Mouse (Mus musculus): Measurements from ENCODE around the gene Itgb1. TPM values are rescaled to one million over a fixed set of nuclear protein-coding genes. Genes with fewer than 3 reads are reported as not detected.

The Itgb1 gene
- total RNA-seq (2021) (100 to 1,000 TPM; 237 to 267 TPM), polyA plus RNA-seq (2012; rRNA removed) (15.5 and 19.1 TPM in 2 replicates)
- long read RNA-seq, transcript Itgb1-201 (16 exons, 3,815 nt), result major isoform, 235 of 259 reads
- long read RNA-seq, partial matches to known transcripts, result 16 of 259 reads
- long read RNA-seq, other reads (novel, unspliced or antisense), result 7 of 259 reads

DNA sequence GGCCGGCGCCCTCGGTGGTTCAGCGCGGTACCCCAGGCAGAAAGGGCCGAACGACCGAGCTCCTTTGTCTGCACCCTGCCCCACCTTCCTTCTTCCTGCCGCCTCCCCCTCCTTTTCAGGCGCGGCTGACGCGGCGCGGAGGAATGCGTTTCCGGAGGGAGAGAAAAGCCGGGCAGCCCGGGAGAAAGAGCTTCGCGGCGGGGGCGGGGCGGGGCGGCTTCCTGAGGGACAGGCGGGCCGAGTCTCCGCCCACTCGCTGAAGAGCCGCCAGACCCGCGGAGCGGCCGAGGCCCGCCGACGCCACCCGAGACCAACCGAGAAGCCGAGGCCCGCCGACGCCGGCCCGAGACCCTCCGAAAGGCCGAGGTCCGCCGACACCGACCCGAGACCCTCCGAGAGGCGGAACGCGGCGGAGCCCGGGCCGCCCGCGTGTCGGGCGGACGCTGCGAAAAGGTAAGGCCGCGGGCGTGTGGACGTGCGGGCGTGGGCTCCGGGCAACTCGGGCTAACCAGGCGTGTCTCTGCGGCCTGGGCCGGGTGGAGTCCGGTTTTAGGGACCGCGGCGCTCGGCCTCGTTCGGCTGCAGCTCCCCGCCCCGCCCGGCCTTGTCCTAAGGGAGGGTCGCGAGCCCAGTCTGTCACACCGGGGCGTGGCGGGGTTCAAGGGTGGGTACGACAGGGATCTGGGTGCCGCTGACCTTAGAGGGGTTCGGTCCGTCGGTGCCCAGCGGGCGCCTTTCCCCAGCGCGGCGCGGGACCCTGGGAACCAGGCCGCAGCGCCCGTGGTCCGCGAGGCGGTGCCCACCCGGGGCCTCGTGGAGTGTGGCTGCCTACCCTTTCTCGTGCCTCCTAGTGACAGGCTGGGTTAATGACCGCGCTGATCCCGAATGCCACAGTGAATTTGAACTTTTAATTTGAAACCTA, at the start of gene Itgb1:
Gene Itgb1, plus strand, starts transcription at position 148 of the 922 bp plus-strand sequence.
- peak; percentile 98 for DNase-seq

DNA sequence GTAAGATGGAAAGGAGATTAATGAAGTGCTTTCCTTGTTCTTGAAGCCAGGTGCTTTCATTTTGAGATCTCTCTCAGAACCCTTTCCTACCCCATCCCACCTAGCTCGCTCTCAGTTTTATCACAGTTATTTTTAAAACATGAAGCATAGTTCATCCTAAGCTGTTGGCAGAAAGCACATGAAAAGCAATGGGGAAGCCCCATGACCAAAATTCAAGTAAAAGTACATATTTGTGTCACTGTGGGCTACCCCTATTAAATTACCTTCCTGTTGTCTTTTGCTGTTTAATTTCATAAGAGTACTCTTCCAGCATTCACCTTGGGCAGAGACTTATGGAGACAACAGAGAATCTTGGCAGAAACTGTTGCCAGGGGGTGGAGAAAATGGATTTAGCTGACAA, 42.4 kb upstream of the Itgb1 start:
- no peak for DNase-seq

DNA sequence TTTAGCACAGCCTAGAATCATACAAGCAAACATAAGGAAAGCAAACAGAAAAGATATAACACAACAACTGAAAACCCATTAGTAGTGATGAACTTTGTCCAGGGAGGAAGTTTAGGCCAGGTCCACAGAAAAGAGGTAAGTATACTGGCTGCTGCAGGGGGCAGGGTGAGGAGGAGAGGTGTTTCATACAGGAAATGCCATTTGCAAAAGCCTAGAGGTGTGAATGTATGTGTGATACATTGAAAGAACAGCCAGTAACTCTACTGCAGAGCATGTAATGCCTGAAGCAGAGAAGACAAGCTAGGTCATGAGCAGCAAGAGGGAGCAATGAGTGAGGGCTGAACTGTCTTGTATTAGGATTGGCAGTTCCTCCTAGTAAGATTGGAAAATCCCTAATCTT, 40.0 kb upstream of the Itgb1 start:
- no peak for DNase-seq

DNA sequence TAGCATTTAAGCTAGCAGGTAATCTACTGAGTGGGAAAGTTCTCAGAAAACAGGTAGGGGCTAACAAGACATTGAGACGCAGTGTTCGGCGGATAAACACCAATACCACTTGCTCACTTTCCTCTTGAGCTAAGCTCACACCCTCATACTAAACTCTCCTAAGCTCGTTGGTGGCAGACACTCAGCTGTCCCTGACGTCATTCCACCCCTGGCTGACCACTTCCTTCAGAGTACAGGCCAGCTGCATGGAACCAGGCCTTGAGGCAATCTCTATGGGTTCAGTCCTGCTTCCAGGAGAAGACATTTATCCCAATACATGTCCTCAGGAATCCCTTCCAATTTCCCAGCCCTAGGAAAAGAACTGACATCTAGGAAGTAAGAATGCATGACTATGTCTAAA, 39.0 kb upstream of the Itgb1 start:
- no peak for DNase-seq

DNA sequence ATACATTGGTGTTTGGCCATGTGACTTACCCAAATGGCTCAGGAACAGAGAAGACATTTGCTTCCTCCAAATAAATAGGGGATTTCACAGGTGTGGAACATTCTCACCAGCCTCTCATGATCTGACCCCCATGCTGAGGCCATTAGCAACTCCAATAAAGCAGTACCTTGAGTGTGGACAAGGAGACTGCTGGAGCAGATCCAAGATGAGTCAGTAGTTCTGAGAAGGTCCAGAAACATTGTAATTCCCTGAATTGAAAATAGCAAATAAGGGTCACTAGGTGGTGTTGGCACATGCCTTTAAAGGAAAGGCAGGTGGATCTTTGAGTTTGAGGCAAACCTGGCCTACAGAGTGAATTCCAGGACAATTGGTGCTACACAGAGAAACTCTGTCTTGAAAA, 37.4 kb upstream of the Itgb1 start:
- DNase-seq, result peak; percentile 62

DNA sequence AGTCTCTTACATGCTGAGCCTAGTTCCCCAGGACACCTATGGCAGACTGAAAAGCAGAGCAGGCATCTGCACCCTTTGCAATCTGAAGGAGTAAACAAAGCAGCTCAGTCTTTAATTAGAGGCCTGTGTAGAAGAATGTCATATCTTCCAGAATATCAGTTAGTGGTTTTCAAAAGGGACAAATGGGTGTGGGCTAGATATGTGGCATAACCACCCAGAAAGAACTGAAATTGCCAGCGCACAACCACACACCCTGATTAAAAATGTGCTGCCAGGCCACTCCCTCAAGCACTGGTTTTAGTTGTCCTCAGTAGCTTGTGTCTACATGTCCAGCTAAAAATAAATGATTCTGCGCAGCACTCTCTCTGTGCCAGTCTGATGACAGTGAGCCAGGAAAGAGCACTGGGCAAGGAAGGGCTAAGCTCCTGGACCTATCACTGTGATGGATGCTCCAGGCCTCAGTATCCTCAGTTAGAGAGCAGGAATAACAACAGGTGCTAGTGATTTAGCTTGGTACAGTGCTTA, 35.1 kb upstream of the Itgb1 start:
- no peak for DNase-seq

DNA sequence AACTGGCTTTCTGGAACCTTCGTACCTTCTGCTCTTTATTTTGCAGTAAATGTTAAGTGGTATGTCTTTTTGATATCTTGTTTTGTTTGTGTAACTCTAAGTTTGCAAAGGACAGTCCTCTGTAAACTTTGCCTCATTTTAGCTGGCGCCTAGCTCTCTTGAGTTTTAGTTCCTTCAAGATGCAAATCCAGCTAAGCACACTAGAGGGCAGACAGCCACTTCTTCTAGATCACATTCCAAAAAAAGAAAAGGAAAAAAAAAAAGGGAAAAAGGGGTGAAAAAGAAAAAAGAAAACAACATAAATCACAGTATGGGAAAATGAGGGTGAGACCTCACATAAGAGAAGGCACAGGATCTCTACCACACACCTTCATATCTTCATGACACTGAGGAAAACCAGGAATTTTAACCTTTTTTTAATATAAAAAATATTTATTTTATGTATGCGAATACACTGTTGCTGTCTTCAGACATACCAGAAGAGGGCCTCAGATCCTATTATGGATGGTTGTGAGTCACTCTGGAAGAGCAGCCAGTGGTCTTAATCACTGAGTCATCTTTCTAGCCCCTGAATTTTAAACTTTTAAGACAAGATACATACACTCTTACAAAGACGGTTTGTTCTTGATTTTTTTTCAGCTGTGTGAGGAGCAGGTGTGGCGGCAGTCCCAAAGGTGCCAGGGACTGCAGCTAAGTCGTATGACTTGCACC, 32.9 kb upstream of the Itgb1 start:
- peak; percentile 37 for DNase-seq

DNA sequence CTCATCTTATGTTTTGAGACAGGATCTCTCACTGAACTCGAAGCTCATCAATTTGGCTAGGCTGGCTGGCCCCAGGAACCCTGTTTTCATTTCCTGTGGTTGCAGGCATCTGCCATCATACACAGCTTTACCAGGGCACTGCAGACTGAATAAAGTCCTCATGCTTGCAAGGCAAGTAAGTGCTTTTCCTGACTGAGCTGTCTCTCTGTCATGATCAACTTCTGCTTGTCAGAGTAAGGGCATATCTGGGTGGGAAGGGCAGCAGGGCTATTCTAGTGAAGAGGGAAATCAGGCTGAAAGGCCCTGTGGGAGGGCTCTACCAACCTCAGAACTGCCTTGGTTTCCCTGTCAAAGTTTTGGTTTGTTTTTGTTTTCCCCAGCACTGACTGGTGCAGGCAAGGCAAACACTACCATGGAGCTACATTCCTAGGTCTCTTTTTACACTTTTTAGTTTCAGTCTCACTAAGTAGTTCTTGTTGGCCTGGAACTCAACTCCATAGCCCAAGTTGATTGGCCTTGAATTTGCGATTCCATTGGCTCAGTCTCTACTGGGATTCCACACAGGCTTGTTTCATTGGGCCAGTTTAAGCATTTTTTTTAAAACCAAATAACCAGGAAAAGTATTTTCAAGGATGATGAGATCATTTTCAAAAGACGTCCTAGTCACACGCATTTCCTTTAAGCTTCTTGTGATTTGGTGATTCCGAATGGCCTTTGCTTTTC, 31.7 kb upstream of the Itgb1 start:
- no peak for DNase-seq

DNA sequence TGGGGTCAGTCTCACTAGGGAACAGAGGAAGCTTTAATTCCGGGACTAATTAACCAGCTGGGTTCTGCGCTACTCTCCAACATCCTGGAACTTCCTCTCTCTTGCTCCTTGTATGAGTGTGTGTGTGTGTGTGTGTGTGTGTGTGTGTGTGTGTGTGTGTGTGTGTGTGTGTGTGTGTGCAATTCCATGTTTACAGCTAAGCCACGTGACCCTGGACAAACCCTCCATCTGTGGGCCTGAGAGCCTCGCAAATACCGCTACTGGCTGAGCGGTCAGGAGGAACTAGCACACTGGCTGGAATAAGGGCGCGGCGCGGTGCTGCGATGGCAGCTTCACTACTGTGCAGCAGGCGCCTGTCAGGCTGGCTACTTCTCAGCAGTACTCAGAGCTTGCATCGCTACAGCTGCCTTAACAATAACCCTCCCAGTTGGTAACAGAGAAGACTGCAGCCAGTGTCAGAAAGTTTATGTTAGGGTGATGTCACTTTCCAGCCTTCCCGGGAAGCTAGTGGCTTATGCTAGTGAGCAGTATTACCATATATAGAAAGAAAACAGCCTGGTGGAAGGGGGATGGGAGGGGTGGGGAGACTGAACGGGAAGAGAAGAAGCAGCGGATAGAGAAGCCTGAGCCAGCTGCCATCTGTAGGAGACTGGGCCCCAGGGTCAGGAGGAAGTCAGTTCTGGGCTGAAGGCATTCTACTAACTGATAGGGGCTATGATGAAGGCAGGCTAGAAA, 30.9 kb upstream of the Itgb1 start:
- peak; percentile 77 for DNase-seq

DNA sequence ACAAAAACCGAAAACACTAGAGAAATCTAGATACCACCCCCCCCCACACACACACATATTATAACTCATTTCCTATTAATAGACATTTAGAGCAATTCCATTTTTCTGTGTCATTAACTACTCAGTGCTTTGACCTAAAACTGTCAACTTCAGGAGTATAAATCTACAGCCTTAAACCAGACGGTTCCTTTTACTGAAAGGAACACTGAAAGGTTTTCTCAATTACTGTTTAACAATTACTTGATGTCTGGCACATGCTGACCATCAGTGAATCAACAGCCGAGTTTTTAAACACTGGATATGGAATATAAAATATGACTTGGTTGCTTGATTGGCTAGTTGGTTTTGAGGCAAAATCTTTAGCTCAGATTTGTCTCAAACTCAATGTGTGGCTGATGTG, 23.3 kb upstream of the Itgb1 start:
- peak; percentile 37 for DNase-seq

DNA sequence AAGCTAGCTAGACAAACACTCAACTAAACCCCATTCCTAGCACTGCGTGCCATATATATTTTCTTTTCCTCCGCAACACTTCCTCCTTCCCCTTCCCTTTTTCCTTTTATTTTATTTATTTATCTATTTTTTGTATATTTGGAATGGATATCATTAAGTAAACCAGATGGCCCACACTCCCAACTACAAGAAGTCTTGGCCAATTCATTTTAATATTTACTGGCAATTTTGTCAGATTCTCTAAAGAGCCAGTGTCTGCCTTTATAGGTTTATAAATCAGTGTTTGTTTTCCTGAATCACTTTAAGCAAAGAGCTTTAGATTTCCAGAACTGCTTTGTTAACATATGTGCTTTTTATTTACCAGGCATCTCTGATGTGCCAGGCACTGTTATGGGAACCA, 22.8 kb upstream of the Itgb1 start:
- DNase-seq, result no peak

DNA sequence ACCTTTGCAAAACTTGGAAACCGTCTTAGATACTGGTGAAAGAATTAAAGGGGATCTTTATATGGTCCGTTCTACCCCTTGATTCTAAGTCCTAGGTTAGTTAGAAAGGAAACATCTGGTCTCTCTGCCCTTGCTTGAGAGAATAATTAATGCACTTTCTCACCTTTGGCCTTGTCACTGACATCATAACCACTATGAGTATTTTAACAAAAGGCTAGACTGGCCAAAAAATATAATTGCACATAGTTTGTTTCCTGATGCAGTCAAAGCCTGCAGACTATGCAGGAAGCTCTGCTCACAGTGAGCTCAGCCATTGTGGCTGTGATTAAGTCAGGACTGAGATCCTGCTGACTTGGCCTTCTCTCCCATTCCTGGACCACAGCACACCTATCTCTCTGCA, 22.3 kb upstream of the Itgb1 start:
- no peak for DNase-seq

DNA sequence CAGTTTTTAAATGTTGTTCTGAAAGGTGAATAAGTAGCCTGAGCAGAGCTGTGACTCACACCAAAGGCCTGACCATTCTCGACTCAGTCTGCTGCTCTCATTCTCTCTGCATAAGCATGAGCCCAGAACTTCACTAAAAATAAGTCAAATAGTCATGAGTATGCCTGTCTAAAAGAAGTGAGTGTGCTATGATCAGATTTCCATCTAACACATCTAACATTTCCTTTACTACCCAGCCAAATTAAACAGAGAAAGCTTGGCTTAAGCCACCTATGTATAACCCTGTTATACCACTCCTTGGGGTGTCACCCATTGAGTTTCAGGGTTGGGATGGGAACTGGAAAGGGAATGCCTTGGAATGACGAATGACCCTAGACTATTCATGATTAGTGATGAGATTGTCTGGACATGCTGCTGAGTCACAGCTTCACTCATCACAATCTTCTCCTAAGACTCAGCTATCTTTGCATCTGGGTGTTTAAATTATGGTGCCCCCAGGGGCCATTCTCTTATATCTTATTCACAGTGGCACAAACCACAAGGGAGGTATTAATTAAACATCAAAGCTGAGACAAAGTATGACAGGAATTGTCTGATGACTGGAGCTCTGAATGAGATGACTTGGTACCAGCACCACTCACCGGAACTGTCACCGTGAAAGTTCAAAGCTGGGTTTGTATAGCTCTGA, 18.7 kb upstream of the Itgb1 start:
- DNase-seq, result peak; percentile 31

DNA sequence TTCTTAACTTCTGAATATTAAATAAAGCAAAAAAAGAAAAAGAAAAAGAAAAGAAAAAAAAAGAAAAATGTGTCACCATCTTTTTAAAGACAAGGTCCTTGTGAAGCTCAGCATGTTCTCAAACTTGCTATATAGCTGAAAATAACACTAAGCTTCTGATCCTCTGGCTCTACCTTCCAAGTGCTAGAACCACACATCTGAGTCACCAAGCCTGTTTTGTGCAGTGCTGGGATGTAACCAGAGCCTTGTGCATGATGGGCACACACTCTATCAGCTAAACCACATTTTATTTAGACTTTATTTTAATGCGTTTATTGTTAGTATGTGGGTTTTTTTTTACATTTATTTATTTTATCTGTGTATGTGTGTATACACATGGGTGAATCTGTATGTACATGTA, 13.6 kb upstream of the Itgb1 start:
- DNase-seq, result no peak

DNA sequence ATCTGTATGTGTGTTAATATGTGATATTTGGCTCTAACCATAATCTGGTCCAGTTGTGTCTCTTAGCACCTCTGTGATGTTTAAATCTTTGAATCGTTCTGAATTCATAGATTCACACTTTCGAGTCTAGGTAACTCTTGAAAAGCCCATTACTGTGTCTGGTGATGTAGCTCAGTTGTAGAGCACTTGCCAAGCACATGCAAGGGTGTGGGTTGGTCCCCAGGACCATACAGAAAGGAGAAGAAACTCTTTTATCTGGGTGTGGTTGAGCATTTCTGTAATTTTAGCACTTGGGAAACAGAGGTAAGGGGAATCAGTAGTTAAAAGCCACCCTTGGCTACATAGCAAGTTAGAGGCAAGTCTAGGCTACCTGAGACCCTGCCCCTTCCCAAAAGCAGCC, 13.0 kb upstream of the Itgb1 start:
- no peak for DNase-seq

DNA sequence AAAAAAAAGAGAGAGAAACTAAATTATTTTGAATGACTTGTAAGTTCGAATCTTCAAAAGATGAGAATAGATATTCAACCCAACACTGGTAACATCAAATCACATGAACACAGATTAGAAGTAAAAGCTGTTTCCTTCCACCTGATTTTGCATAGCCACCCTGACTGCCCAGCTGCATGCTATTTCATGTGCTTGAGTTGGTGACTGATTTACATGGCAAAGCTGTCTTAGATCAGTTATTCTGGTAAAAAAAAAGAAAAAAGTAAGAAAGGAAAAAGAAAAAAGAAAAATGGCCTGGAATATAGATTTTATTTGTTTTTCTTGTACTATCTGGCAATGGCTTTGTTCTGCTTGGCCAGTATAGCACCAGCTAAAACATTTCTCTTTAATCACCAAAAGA, 12.5 kb upstream of the Itgb1 start:
- DNase-seq, result no peak

DNA sequence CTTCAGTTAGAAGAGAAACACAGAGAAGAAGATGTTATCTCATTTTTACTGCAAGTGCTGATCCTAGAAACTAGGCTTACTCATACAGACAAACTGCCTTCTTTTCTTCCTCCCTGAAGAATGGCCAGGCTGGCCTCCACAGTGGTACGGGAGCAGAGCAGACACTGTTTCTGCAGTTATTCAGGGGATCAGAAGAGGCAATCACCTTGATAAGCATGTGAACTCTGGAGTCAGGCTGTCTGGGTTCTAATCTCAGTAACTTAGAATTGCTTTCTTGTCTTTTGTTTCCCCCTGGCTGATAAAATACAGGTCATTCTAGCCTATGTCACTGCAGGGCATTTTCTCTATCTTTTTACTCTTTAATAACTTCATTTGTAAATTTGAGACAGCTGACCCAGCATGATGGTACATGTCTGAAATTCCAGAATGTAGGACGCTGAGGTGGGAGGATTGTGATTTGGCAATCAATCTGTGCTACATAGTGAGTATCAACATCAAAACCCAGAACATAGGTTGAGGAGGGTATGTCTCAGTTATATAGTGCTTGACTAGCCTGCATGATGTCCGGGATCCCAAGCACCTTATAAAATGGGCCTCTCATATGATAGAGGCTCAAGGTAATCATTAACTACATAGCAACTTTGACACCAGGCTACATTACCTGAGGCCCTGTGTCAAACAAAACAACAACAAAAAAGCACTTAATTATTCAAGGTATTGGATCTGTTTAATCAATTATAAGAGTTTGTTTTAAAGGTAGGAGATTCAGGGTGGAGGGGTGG, 9.4 kb upstream of the Itgb1 start:
- DNase-seq, result no peak

DNA sequence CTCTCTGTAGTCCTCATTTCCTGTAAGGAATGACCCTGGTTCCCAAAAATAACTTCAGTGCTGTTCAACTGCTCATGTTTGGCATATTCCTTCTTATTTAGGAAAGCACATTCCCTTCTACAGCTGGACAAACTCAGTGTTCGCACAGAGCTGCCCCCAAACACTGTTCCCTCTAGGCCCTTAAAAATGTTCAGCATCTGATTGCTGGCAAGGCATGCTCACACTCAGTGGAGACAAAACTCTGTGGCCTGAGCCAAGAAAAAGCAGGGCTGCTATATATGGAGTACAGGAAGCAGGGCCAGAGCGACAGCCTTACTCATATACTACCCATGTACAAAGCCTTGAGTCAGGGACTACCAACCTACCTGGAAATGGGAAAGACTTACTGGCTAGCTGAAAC, 5.5 kb upstream of the Itgb1 start:
- no peak for DNase-seq

DNA sequence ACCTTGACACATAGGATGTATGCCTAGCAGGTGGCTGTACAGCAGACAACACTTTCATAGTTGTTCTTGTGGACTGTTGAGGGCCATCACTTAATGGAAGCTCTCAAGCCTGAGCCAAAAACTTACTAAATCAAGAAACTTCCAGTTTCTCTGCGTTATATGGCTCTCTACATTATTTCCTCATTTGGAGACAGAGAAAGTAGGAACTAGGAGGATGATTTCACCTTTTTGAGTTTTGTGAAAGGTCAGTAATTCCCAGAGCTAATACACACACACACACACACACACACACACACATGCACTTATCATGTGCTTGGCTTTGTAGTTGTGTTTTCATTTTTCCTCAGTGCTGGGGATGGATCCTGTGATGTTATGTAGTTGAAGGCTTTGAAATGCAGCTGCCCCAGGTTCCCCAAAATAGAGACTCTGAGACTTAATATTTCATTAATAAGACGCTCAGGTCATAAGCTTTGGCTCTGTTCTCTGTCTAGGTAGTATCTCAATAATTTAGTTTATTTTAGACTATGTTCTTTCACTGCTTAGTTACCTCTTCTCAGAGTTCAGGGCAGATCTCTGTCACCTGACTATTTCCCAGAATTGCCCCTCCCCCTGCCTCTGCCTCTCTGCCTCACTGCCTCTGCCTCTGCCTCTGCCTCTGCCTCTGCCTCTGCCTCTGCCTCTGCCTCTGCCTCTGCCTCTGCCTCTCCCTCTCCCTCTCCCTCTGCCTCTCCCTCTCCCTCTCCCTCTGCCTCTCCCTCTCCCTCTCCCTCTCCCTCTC, 4.7 kb upstream of the Itgb1 start:
- DNase-seq, result no peak

Measured in adrenal gland, adult 2 months (tissue).